Mouse (Mus musculus): ENCODE measurements at regions not wholly inside any gene's neighbourhood (a gene's known extent, or its start where the extent isn't known, plus 50 kb on each side); places are given as distances from the start of the nearest gene placed in this dataset.
"Not testable (repeated sequence)": the region's sequence is repeated elsewhere in the genome, so short reads cannot be mapped to it uniquely, and the experiment has no call there.

GRCm38 (mm10) chr3:21952695-21953415, 123.6 kb upstream of the Tbl1xr1 start:
- Histone ChIP-seq H3K9ac (no peak overlapping the region), H3K36me3 (no peaks in the 10 kb centered on the region), H3K4me3 (no peak overlapping the region), H3K4me2 (no peak overlapping the region), H3K9me3 (replicated peaks) (no peaks in the 10 kb centered on the region), H3K27ac (ENCODE audit: poor library complexity, severe bottlenecking) (peak overlapping the region; percentile 77), H3K27me3 (replicated peaks) (no peaks in the 10 kb centered on the region), H3K4me1 (replicated peaks) (peaks cover 29% of the 10 kb centered on the region)
- ATAC-seq (ENCODE audit: insufficient number of reproducible peaks, low FRiP score): peak; percentile 64; the same call in 1 of the 2 replicates
- WGBS: 36% methylated on average over 8 of the region's 8 CpGs

- Histone ChIP-seq H3K9ac (no peak overlapping the region), H3K4me2 (no peak overlapping the region), H3K9me3 (replicated peaks) (no peaks in the 10 kb centered on the region), H3K27ac (ENCODE audit: poor library complexity, severe bottlenecking) (peak overlapping the region; percentile 77), H3K27me3 (replicated peaks) (no peaks in the 10 kb centered on the region), H3K4me3 (no peak overlapping the region), H3K36me3 (no peaks in the 10 kb centered on the region), H3K4me1 (replicated peaks) (peaks cover 31% of the 10 kb centered on the region)
- ATAC-seq (ENCODE audit: insufficient number of reproducible peaks, low FRiP score): no peak
- WGBS: 71% methylated on average over 6 of the region's 6 CpGs
Observed at GRCm38 (mm10) chr3:21953416-21953810, 123.0 kb upstream of the Tbl1xr1 start.

GRCm38 (mm10) chr3:21955681-21956080, 120.8 kb upstream of the Tbl1xr1 start:
- ATAC-seq (ENCODE audit: insufficient number of reproducible peaks, low FRiP score): no peak
- H3K4me1 ChIP-seq (replicated peaks): peaks cover 28% of the 10 kb centered on the region
- WGBS: 56% methylated on average over 2 of the region's 2 CpGs
- H3K4me3 ChIP-seq: no peak overlapping the region
- no peak overlapping the region for H3K9ac ChIP-seq
- H3K36me3 ChIP-seq: no peaks in the 10 kb centered on the region
- no peak overlapping the region for H3K4me2 ChIP-seq
- no peaks in the 10 kb centered on the region for H3K27me3 ChIP-seq (replicated peaks)
- H3K27ac ChIP-seq (ENCODE audit: poor library complexity, severe bottlenecking): no peak overlapping the region
- no peaks in the 10 kb centered on the region for H3K9me3 ChIP-seq (replicated peaks)

GRCm38 (mm10) chr3:21957105-21957504, 119.3 kb upstream of the Tbl1xr1 start:
- not testable (repeated sequence) for H3K27me3 ChIP-seq (replicated peaks); H3K4me3 ChIP-seq; ATAC-seq (ENCODE audit: insufficient number of reproducible peaks, low FRiP score); H3K4me2 ChIP-seq; H3K36me3 ChIP-seq; H3K9ac ChIP-seq; H3K9me3 ChIP-seq (replicated peaks); H3K27ac ChIP-seq (ENCODE audit: poor library complexity, severe bottlenecking)
- peaks cover 28% of the 10 kb centered on the region for H3K4me1 ChIP-seq (replicated peaks)
- 65% methylated on average over 6 of the region's 6 CpGs for WGBS

- peaks cover 34% of the 10 kb centered on the region for H3K4me1 ChIP-seq (replicated peaks)
- H3K9ac ChIP-seq: no peak overlapping the region
- no peaks in the 10 kb centered on the region for H3K36me3 ChIP-seq
- WGBS: 64% methylated on average over 6 of the region's 6 CpGs
- no peaks in the 10 kb centered on the region for H3K9me3 ChIP-seq (replicated peaks)
- H3K27me3 ChIP-seq (replicated peaks): no peaks in the 10 kb centered on the region
- H3K4me2 ChIP-seq: no peak overlapping the region
- ATAC-seq (ENCODE audit: insufficient number of reproducible peaks, low FRiP score): no peak
- no peak overlapping the region for H3K4me3 ChIP-seq
- no peak overlapping the region for H3K27ac ChIP-seq (ENCODE audit: poor library complexity, severe bottlenecking)
Observed at GRCm38 (mm10) chr3:21958595-21959286, 117.7 kb upstream of the Tbl1xr1 start.

GRCm38 (mm10) chr3:21961091-21961490, 115.4 kb upstream of the Tbl1xr1 start:
- no peak overlapping the region for H3K4me3 ChIP-seq
- no peaks in the 10 kb centered on the region for H3K27me3 ChIP-seq (replicated peaks)
- H3K9me3 ChIP-seq (replicated peaks): no peaks in the 10 kb centered on the region
- H3K36me3 ChIP-seq: no peaks in the 10 kb centered on the region
- no peak overlapping the region for H3K27ac ChIP-seq (ENCODE audit: poor library complexity, severe bottlenecking)
- no peak overlapping the region for H3K4me2 ChIP-seq
- H3K4me1 ChIP-seq (replicated peaks): peaks cover 39% of the 10 kb centered on the region
- ATAC-seq (ENCODE audit: insufficient number of reproducible peaks, low FRiP score): no peak
- no peak overlapping the region for H3K9ac ChIP-seq
- 71% methylated on average over 6 of the region's 6 CpGs for WGBS

GRCm38 (mm10) chr3:21961746-21962145, 114.7 kb upstream of the Tbl1xr1 start:
- no peak for ATAC-seq (ENCODE audit: insufficient number of reproducible peaks, low FRiP score)

GRCm38 (mm10) chr3:21962360-21962782, 114.1 kb upstream of the Tbl1xr1 start:
- Histone ChIP-seq H3K27me3 (replicated peaks) (no peaks in the 10 kb centered on the region), H3K4me3 (no peak overlapping the region), H3K9me3 (replicated peaks) (no peaks in the 10 kb centered on the region), H3K36me3 (no peaks in the 10 kb centered on the region), H3K9ac (no peak overlapping the region), H3K4me1 (replicated peaks) (peaks cover 39% of the 10 kb centered on the region), H3K4me2 (no peak overlapping the region), H3K27ac (ENCODE audit: poor library complexity, severe bottlenecking) (no peak overlapping the region)
- 57% methylated on average over 7 of the region's 7 CpGs for WGBS
- no peak for ATAC-seq (ENCODE audit: insufficient number of reproducible peaks, low FRiP score)

More at GRCm38 (mm10) chr3:21961746-21962145, 114.7 kb upstream of the Tbl1xr1 start:
- H3K4me1 ChIP-seq (replicated peaks): peaks cover 39% of the 10 kb centered on the region
- H3K9me3 ChIP-seq (replicated peaks): no peaks in the 10 kb centered on the region
- H3K27me3 ChIP-seq (replicated peaks): no peaks in the 10 kb centered on the region
- H3K36me3 ChIP-seq: no peaks in the 10 kb centered on the region
- no peak overlapping the region for H3K4me2 ChIP-seq
- no peak overlapping the region for H3K27ac ChIP-seq (ENCODE audit: poor library complexity, severe bottlenecking)
- H3K4me3 ChIP-seq: no peak overlapping the region
- H3K9ac ChIP-seq: no peak overlapping the region
- WGBS: 70% methylated on average over 5 of the region's 5 CpGs

- Histone ChIP-seq H3K9me3 (replicated peaks) (no peaks in the 10 kb centered on the region), H3K4me2 (no peak overlapping the region), H3K27me3 (replicated peaks) (no peaks in the 10 kb centered on the region), H3K27ac (ENCODE audit: poor library complexity, severe bottlenecking) (peak overlapping the region; percentile 82), H3K9ac (no peak overlapping the region), H3K4me1 (replicated peaks) (peaks cover 39% of the 10 kb centered on the region), H3K4me3 (no peak overlapping the region), H3K36me3 (no peaks in the 10 kb centered on the region)
- no peak for ATAC-seq (ENCODE audit: insufficient number of reproducible peaks, low FRiP score)
- WGBS: 34% methylated on average over 7 of the region's 7 CpGs
Observed at GRCm38 (mm10) chr3:21962921-21963732, 113.3 kb upstream of the Tbl1xr1 start.

- H3K4me2 ChIP-seq: no peak overlapping the region
- ATAC-seq (ENCODE audit: insufficient number of reproducible peaks, low FRiP score): peak; percentile 61
- H3K27ac ChIP-seq (ENCODE audit: poor library complexity, severe bottlenecking): peak overlapping the region; percentile 82
- no peak overlapping the region for H3K9ac ChIP-seq
- H3K4me3 ChIP-seq: no peak overlapping the region
- 61% methylated on average over 1 of the region's 1 CpGs for WGBS
- H3K36me3 ChIP-seq: no peaks in the 10 kb centered on the region
- no peaks in the 10 kb centered on the region for H3K27me3 ChIP-seq (replicated peaks)
- peaks cover 32% of the 10 kb centered on the region for H3K4me1 ChIP-seq (replicated peaks)
- no peaks in the 10 kb centered on the region for H3K9me3 ChIP-seq (replicated peaks)
Observed at GRCm38 (mm10) chr3:21963733-21964351, 112.6 kb upstream of the Tbl1xr1 start.

- Histone ChIP-seq H3K4me3 (no peak overlapping the region), H3K9ac (no peak overlapping the region), H3K4me2 (no peak overlapping the region), H3K27ac (ENCODE audit: poor library complexity, severe bottlenecking) (peak overlapping the region; percentile 82; the same call in 1 of the 2 replicates), H3K9me3 (replicated peaks) (no peaks in the 10 kb centered on the region), H3K27me3 (replicated peaks) (no peaks in the 10 kb centered on the region), H3K36me3 (no peaks in the 10 kb centered on the region), H3K4me1 (replicated peaks) (peaks cover 34% of the 10 kb centered on the region)
- 69% methylated on average over 6 of the region's 6 CpGs for WGBS
- ATAC-seq (ENCODE audit: insufficient number of reproducible peaks, low FRiP score): no peak
Observed at GRCm38 (mm10) chr3:21964438-21964837, 112.0 kb upstream of the Tbl1xr1 start.
